Mouse (Mus musculus) ES-E14 (cell line): ENCODE results near the gene Mmp19.

Experiments
- HCFC1 ChIP-seq: IDR thresholded peaks from 2 replicates; pipeline ENCODE4 v1.6.1; 2012; ENCODE audit warnings: low read length, inconsistent platforms, borderline replicate concordance; ENCODE audit not compliant: insufficient read depth
- MAFK ChIP-seq: IDR thresholded peaks from 2 replicates; pipeline ENCODE4 v1.6.1; 2014; ENCODE audit warnings: mild to moderate bottlenecking, low read depth, low read length, inconsistent platforms; ENCODE audit not compliant: insufficient read depth
- ZC3H11A ChIP-seq: IDR thresholded peaks from 2 replicates; pipeline ENCODE4 v1.6.1; 2012; ENCODE audit warnings: low read depth, mild to moderate bottlenecking, inconsistent platforms, low read length, borderline replicate concordance

DNA sequence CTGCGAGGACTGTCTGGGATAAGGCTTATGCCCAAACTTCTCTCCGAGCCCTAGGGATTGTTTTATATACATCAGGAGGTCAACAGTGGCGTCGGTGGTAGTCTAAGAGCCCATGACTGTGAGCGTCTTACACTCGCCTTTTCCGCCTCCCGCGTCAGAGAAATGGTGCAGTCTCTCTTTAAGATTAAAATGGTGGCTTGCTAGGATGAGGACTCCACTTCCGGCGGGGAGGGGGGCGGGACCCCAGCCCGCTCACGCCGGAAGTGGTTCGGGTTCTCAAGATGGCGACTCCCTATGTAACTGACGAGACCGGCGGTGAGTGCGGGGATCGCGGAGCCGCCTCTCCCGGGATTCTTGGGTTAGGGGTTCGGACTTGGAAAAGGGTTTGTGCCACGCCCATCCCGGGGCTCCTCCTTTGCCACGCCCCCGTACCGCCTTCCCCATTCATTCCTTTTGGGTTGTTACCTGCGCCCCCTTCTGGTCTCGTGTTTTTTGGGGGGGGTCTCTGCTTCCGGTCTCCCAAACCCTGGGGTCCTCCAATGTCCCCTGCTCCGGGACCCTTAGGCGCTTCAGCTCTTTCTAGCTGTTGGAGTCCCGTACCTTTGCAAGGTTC lies 42.4 kb upstream of the Mmp19 start:
- TF ChIP-seq ZC3H11A (no peak), MAFK (no peak), HCFC1 (no peak)
